Mouse (Mus musculus) cerebellum, adult 2 months (tissue): ENCODE measurements around the gene Nf1.

ENCODE experiments used
- CTCF ChIP-seq: fragments of 200-500 bp; IDR thresholded peaks from 2 replicates; pipeline ENCODE4 v1.5.1; 2011; ENCODE audit warnings: low read depth, mild to moderate bottlenecking, control low read depth, low read length, moderate library complexity, borderline replicate concordance; ENCODE audit not compliant: insufficient read depth
- POLR2A ChIP-seq: fragments of 200-500 bp; IDR thresholded peaks from 2 replicates; pipeline ENCODE4 v1.6.1; 2011; ENCODE audit warnings: low read length, control low read depth, borderline replicate concordance; ENCODE audit not compliant: insufficient read depth

DNA sequence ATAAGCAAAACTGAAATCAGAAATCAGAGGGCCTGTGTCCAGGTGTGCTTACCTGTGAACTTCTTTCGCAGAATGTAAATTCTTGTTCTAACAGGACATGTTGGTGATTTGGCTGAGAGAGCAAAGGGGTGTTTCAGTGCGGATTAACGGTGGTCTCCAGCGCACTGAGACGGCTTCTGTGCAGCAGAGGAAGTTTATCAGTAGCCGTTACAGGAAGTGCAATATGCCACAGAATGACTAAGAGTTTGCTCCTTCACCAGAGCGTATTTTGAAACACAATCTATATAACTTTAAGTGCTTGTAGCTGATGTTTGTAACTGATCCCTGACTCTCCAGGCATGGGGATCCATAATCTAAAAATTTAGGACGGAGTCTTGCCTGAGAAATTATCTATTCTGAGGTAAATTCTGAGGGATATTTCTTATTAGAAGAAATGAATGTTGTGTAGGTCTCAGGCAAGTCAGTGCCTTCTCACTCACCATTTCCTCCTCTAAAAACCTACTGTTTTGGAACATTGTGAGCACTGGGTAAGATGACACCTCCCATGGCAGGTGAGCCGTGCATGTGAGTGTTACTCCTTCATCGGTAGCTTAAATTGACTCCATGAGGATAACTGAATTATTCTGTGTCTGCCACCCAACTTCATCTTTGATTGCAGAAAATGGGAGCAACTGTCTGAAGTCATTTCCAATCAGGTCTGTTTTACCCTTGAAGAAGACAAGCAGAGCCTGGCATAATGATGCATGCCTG is 184.2 kb downstream of the Nf1 start, which contains the start of gene Evi2b:
- TF ChIP-seq CTCF (no peak), POLR2A (no peak)
